Mouse (Mus musculus): Measurements from ENCODE around the gene Rpp14. TPM values are rescaled to one million over a fixed set of nuclear protein-coding genes. Genes with fewer than 3 reads are reported as not detected.

The Rpp14 gene
- polyA plus RNA-seq, 1 experiment from 2014 or later = 16.0 TPM

DNA sequence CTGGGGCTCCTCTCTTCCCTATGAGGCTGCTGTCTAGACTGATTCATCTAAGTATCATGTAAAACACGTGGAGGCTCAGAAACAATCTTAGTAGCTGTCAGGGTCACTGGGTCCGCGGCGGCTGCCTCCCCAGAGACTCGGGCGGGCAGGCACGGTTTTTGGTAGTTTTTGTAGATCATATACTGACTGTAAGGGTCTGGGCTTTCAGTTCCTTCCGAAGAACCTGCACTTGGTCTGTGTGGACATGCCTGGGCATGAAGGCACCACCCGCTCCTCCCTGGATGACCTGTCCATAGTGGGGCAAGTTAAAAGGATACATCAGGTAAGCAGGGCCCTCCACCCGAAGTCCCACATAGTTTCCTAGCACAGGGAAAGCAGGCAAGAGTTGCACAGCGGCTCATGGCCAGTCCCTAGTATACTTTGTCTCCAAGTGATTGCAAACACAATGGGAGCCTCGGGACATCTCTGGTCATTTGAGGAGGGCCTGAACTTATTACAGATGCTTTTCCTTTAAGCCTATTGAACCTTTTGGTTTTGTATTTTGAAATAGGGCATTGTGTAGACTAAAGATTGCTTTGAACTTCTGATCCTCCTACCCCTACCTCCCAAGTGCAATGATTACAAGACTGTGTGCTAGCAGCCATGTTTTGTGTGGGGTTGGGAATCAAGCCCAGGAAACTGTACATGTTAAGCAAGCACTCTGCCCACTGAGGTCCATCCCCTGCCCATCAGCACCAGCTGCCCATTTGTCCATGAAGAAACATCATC lies 39.1 kb upstream of the Rpp14 start:
- no peak overlapping the region for H3K27ac ChIP-seq (ENCODE audit: low read length)
- no peaks in the 10 kb centered on the region for H3K9me3 ChIP-seq (replicated peaks; ENCODE audit: control insufficient read depth, low read length)
- ATAC-seq (ENCODE audit: low read depth) = no peak
- H3K4me3 ChIP-seq (ENCODE audit: low read depth, low read length) = no peak overlapping the region
- no peaks in the 10 kb centered on the region for H3K27me3 ChIP-seq (ENCODE audit: control insufficient read depth, insufficient read depth, low read depth, low read length)
- H3K4me2 ChIP-seq (ENCODE audit: low read depth, low read length) = no peak overlapping the region
- H3K9ac ChIP-seq (ENCODE audit: low read depth, low read length) = no peak overlapping the region
- H3K4me1 ChIP-seq (ENCODE audit: control insufficient read depth, low read depth, low read length) = no peaks in the 10 kb centered on the region
- H3K36me3 ChIP-seq (ENCODE audit: control insufficient read depth, insufficient read depth) = no peaks in the 10 kb centered on the region
- WGBS (ENCODE audit: insufficient replicate concordance) = 69% methylated on average over 12 of the region's 12 CpGs

DNA sequence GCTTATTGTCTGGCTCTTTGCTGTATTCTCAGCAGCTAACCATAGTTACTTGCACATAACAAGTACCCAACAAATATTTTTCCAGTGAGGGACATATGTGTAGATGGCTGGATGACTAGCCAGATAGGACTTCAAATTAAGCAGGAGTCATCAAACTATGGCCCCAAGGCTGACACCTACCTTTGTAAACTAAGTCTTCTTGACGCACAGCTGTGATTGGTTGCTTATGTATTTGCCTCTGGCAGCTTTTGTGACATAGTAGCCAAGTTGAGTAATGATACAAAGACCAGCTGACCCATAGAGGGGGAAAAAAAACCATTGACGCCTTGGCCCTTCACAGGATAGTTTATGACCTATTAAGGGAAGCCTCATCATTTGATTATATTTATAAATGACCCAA lies 38.0 kb upstream of the Rpp14 start:
- no peak overlapping the region for H3K9ac ChIP-seq (ENCODE audit: low read depth, low read length)
- H3K4me1 ChIP-seq (ENCODE audit: control insufficient read depth, low read depth, low read length) = no peaks in the 10 kb centered on the region
- no peaks in the 10 kb centered on the region for H3K27me3 ChIP-seq (ENCODE audit: control insufficient read depth, insufficient read depth, low read depth, low read length)
- WGBS (ENCODE audit: insufficient replicate concordance) = 67% methylated on average over 2 of the region's 2 CpGs
- ATAC-seq (ENCODE audit: low read depth) = no peak
- H3K27ac ChIP-seq (ENCODE audit: low read length) = no peak overlapping the region
- no peaks in the 10 kb centered on the region for H3K36me3 ChIP-seq (ENCODE audit: control insufficient read depth, insufficient read depth)
- H3K4me2 ChIP-seq (ENCODE audit: low read depth, low read length) = no peak overlapping the region
- no peak overlapping the region for H3K4me3 ChIP-seq (ENCODE audit: low read depth, low read length)
- no peaks in the 10 kb centered on the region for H3K9me3 ChIP-seq (replicated peaks; ENCODE audit: control insufficient read depth, low read length)

DNA sequence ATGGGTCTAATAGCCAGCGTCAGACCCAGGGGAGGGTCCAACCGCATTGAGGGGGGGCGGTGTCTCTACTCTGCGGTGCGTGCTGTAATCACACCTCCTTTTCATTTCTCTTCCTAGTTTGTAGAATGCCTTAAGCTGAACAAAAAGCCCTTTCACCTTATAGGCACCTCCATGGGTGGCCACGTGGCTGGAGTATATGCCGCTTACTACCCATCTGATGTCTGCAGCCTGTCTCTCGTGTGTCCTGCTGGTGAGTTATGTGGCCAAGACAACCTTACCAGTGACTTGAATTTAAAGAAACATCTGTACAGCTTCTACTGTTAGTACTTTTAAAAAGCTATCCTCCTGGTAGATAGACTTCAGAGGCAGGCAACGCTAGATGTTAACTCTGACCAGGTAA lies 37.6 kb upstream of the Rpp14 start:
- Histone ChIP-seq H3K27me3 (ENCODE audit: control insufficient read depth, insufficient read depth, low read depth, low read length) (no peaks in the 10 kb centered on the region), H3K36me3 (ENCODE audit: control insufficient read depth, insufficient read depth) (no peaks in the 10 kb centered on the region), H3K4me2 (ENCODE audit: low read depth, low read length) (no peak overlapping the region), H3K4me1 (ENCODE audit: control insufficient read depth, low read depth, low read length) (no peaks in the 10 kb centered on the region), H3K4me3 (ENCODE audit: low read depth, low read length) (no peak overlapping the region), H3K9ac (ENCODE audit: low read depth, low read length) (no peak overlapping the region), H3K27ac (ENCODE audit: low read length) (no peak overlapping the region), H3K9me3 (replicated peaks; ENCODE audit: control insufficient read depth, low read length) (no peaks in the 10 kb centered on the region)
- no peak for ATAC-seq (ENCODE audit: low read depth)
- 85% methylated on average over 9 of the region's 9 CpGs for WGBS (ENCODE audit: insufficient replicate concordance)

DNA sequence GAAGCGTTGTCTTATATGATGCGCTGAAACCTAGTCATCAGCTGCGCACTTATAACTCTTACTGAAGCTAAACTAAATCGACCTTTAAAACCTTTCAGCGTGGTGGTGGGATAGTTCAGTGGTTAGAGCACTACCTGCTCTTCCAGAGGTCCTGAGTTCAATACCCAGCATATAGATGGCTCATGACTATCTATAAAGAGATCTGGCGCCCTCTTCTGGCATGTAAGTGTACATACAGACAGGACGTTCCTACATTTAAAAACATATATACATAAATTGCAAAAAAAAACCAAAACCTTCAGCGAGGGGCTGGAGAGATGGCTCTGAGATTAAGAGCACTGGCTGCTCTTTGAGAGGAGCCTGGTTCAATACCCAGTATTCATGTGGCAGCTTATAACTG lies 35.8 kb upstream of the Rpp14 start:
- Histone ChIP-seq H3K4me1 (ENCODE audit: control insufficient read depth, low read depth, low read length) (no peaks in the 10 kb centered on the region), H3K36me3 (ENCODE audit: control insufficient read depth, insufficient read depth) (no peaks in the 10 kb centered on the region), H3K4me3 (ENCODE audit: low read depth, low read length) (no peak overlapping the region), H3K27me3 (ENCODE audit: control insufficient read depth, insufficient read depth, low read depth, low read length) (no peaks in the 10 kb centered on the region), H3K27ac (ENCODE audit: low read length) (no peak overlapping the region), H3K9me3 (replicated peaks; ENCODE audit: control insufficient read depth, low read length) (no peaks in the 10 kb centered on the region), H3K9ac (ENCODE audit: low read depth, low read length) (no peak overlapping the region), H3K4me2 (ENCODE audit: low read depth, low read length) (no peak overlapping the region)
- 48% methylated on average over 8 of the region's 8 CpGs for WGBS (ENCODE audit: insufficient replicate concordance)
- ATAC-seq (ENCODE audit: low read depth) = no peak

DNA sequence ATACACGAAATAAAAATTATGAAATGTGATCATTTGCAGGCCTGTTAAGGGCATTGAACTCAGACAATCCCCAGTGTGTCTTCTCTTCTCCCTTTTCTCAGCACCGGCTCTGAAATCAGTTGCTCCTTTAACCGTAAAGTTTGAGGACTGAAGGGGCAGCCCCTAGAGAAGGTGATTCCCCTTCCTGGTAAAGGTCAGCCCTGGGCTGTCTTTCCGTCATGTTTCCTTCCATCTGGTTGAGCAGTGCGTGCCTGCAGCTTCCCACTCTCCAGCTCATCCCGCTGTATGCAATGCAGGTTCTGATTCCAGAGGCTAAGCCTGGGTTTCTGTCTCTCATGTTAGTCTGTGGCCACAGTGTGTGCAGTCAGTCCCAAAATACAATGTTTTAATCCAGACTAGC lies 35.4 kb upstream of the Rpp14 start:
- Histone ChIP-seq H3K9me3 (replicated peaks; ENCODE audit: control insufficient read depth, low read length) (no peaks in the 10 kb centered on the region), H3K4me2 (ENCODE audit: low read depth, low read length) (no peak overlapping the region), H3K9ac (ENCODE audit: low read depth, low read length) (no peak overlapping the region), H3K36me3 (ENCODE audit: control insufficient read depth, insufficient read depth) (no peaks in the 10 kb centered on the region), H3K4me3 (ENCODE audit: low read depth, low read length) (no peak overlapping the region), H3K27me3 (ENCODE audit: control insufficient read depth, insufficient read depth, low read depth, low read length) (no peaks in the 10 kb centered on the region), H3K27ac (ENCODE audit: low read length) (no peak overlapping the region), H3K4me1 (ENCODE audit: control insufficient read depth, low read depth, low read length) (no peaks in the 10 kb centered on the region)
- WGBS (ENCODE audit: insufficient replicate concordance) = 74% methylated on average over 6 of the region's 6 CpGs
- no peak for ATAC-seq (ENCODE audit: low read depth)

DNA sequence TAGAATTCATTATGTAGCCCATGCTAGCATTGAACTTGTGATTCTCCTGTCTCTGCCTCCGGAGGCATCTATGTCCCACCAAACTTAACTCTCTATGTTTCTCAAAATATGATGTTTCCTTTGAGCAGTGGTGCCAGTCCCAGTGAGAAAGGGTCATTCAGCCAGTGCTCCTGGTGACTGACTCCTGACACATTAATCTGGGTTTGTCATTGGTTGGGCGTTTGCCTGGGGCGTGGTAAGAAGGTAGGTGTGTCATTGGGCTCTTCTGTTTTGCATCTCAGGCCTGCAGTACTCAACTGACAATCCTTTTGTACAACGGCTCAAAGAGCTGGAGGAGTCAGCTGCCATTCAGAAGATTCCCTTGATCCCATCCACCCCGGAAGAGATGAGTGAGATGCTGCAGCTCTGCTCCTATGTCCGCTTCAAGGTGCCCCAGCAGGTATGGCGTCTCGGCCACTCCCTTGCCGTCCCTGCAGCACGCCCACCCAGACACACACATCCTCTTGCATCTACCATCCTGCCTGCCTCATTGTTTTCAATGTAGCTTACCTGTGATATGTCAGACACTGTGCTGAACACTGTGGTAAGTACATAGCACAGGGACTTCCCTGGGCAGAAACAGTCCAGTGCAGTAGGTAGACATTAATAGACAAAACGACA lies 34.9 kb upstream of the Rpp14 start:
- Histone ChIP-seq H3K4me3 (ENCODE audit: low read depth, low read length) (no peak overlapping the region), H3K36me3 (ENCODE audit: control insufficient read depth, insufficient read depth) (no peaks in the 10 kb centered on the region), H3K4me2 (ENCODE audit: low read depth, low read length) (no peak overlapping the region), H3K27me3 (ENCODE audit: control insufficient read depth, insufficient read depth, low read depth, low read length) (no peaks in the 10 kb centered on the region), H3K9me3 (replicated peaks; ENCODE audit: control insufficient read depth, low read length) (no peaks in the 10 kb centered on the region), H3K4me1 (ENCODE audit: control insufficient read depth, low read depth, low read length) (no peaks in the 10 kb centered on the region), H3K9ac (ENCODE audit: low read depth, low read length) (no peak overlapping the region), H3K27ac (ENCODE audit: low read length) (no peak overlapping the region)
- WGBS (ENCODE audit: insufficient replicate concordance) = 68% methylated on average over 11 of the region's 11 CpGs
- ATAC-seq (ENCODE audit: low read depth) = no peak

DNA sequence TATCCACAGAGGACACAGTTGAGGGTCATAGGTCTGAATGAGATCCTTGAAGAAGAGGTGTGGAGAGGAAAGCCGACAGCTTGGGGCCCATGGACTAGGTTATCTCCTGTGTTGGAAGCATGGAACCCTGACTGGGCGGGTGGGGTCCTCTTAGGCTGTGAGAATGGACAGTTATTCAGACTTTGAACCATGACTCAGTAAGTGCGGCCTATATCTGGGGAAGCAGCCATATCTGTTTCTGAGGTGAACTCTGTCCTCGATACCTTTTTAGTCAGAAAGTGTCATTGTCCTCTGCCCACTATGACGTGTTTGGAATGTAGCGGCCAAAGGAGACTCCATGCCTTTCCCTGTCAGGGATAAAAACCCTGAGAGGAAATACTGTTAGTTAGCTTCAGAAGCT lies 33.3 kb upstream of the Rpp14 start:
- ATAC-seq (ENCODE audit: low read depth) = no peak
- H3K36me3 ChIP-seq (ENCODE audit: control insufficient read depth, insufficient read depth) = no peaks in the 10 kb centered on the region
- no peaks in the 10 kb centered on the region for H3K27me3 ChIP-seq (ENCODE audit: control insufficient read depth, insufficient read depth, low read depth, low read length)
- no peak overlapping the region for H3K4me3 ChIP-seq (ENCODE audit: low read depth, low read length)
- H3K4me1 ChIP-seq (ENCODE audit: control insufficient read depth, low read depth, low read length) = no peaks in the 10 kb centered on the region
- WGBS (ENCODE audit: insufficient replicate concordance) = 69% methylated on average over 6 of the region's 6 CpGs
- H3K9ac ChIP-seq (ENCODE audit: low read depth, low read length) = no peak overlapping the region
- H3K27ac ChIP-seq (ENCODE audit: low read length) = no peak overlapping the region
- H3K9me3 ChIP-seq (replicated peaks; ENCODE audit: control insufficient read depth, low read length) = no peaks in the 10 kb centered on the region
- H3K4me2 ChIP-seq (ENCODE audit: low read depth, low read length) = no peak overlapping the region

DNA sequence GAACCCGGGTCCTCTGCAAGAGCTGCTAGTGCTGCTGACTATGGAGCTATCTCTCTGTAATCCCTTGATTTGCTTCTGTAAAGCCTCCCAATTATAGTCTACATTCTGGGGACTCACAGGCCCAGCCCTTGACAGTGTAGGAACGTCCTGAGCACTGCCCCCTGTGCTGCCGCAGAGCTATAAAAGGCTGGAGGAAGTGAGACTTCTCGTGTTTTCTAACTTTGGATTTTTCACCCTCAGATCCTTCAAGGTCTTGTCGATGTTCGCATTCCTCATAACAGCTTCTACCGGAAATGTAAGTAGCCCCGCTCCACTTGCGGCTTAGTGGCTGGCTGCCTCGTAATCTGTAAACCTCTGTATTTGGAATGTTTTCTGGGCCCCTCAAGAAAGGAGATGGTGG lies 30.8 kb upstream of the Rpp14 start:
- Histone ChIP-seq H3K9ac (ENCODE audit: low read depth, low read length) (no peak overlapping the region), H3K4me2 (ENCODE audit: low read depth, low read length) (no peak overlapping the region), H3K9me3 (replicated peaks; ENCODE audit: control insufficient read depth, low read length) (no peaks in the 10 kb centered on the region), H3K27ac (ENCODE audit: low read length) (no peak overlapping the region), H3K4me3 (ENCODE audit: low read depth, low read length) (no peak overlapping the region), H3K4me1 (ENCODE audit: control insufficient read depth, low read depth, low read length) (no peaks in the 10 kb centered on the region), H3K36me3 (ENCODE audit: control insufficient read depth, insufficient read depth) (no peaks in the 10 kb centered on the region), H3K27me3 (ENCODE audit: control insufficient read depth, insufficient read depth, low read depth, low read length) (no peaks in the 10 kb centered on the region)
- 75% methylated on average over 10 of the region's 10 CpGs for WGBS (ENCODE audit: insufficient replicate concordance)
- no peak for ATAC-seq (ENCODE audit: low read depth)

DNA sequence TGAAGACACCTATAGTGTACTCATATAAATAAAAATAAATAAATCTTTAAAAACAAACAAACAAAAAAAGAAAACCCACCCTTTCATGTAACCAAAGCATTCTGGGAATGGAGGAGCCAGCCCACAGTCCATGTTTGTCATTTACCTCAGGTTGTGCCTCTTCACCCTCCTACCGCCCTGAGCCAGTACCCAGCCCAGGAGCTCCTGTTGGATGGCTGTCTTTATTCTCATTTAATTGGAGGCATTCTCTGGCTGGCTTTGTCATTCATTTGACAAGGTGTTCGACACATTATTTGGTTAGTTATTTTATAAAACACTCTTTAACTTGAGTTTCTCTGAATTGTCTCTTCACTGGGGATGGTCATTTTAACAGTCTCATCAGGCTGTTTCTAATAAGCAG lies 28.3 kb upstream of the Rpp14 start:
- WGBS (ENCODE audit: insufficient replicate concordance) = 64% methylated on average over 2 of the region's 2 CpGs
- Histone ChIP-seq H3K36me3 (ENCODE audit: control insufficient read depth, insufficient read depth) (no peaks in the 10 kb centered on the region), H3K4me3 (ENCODE audit: low read depth, low read length) (no peak overlapping the region), H3K27me3 (ENCODE audit: control insufficient read depth, insufficient read depth, low read depth, low read length) (no peaks in the 10 kb centered on the region), H3K4me1 (ENCODE audit: control insufficient read depth, low read depth, low read length) (no peaks in the 10 kb centered on the region), H3K9me3 (replicated peaks; ENCODE audit: control insufficient read depth, low read length) (no peaks in the 10 kb centered on the region), H3K27ac (ENCODE audit: low read length) (no peak overlapping the region), H3K9ac (ENCODE audit: low read depth, low read length) (no peak overlapping the region), H3K4me2 (ENCODE audit: low read depth, low read length) (no peak overlapping the region)
- ATAC-seq (ENCODE audit: low read depth) = no peak

Data from liver, embryonic 16.5 days (tissue).